ENCODE assay signal across 20 mouse cellular contexts in the genomic region with DNA sequence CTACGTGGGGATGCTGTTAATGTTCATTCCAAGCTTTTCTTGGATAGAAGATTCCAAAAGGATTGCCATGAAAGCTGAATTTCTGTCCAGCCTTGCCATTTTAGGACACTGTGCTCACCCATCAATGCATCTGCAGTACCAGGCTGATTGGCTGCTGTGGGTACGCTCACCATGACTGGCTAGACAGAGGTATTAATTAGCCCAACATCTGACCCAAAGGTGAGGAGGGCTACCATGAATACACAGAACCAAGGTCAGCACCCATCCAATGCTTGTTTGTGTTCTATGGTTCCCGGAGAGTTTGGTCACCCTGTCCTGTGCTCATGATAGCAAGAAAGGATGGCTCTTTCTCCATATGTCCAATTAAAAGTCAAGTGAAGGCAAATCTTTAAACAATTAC. TPM values are rescaled to one million over a fixed set of nuclear protein-coding genes. Genes with fewer than 3 reads are reported as not detected.
DNase-seq lines count a peak whose midpoint lies in the region; ATAC-seq and TF ChIP-seq lines count a peak whose summit lies in the region.
"Had no signal": no experiment of that assay in that cellular context is flagged by ENCODE, and none has a peak within 500 bp of the region (broad histone marks: within the 10 kb centered on the region; RNA-seq: fewer than 3 reads in every experiment).

No protein-coding gene starts in this region.

- H3K36me3 ChIP-seq in liver, adult 2 months (ENCODE audit: control insufficient read depth, insufficient read depth, low read length) = no peaks in the 10 kb centered on the region
- H3K36me3 ChIP-seq in stomach, embryonic 16.5 days (ENCODE audit: control insufficient read depth, insufficient read depth, low read length) = no peaks in the 10 kb centered on the region
- no peaks in the 10 kb centered on the region for H3K36me3 ChIP-seq in stomach, postnatal 0 days (ENCODE audit: control insufficient read depth, insufficient read depth, low read length)
- no peaks in the 10 kb centered on the region for H3K36me3 ChIP-seq in liver, embryonic 15.5 days (replicated peaks)
- H3K36me3 ChIP-seq: embryonic facial prominence, embryonic 15.5 days; forebrain, embryonic 10.5 days; forebrain, embryonic 15.5 days; heart, embryonic 15.5 days; hindbrain, embryonic 10.5 days had no signal

- H3K4me1 ChIP-seq in liver, adult 2 months (ENCODE audit: control insufficient read depth, insufficient read depth, low read length) = peaks cover 5% of the 10 kb centered on the region
- H3K4me1 ChIP-seq in stomach, embryonic 16.5 days (ENCODE audit: control insufficient read depth, insufficient read depth, low read length) = no peaks in the 10 kb centered on the region
- H3K4me1 ChIP-seq in stomach, postnatal 0 days (replicated peaks; ENCODE audit: control insufficient read depth, insufficient read depth) = no peaks in the 10 kb centered on the region
- H3K4me1 ChIP-seq in liver, embryonic 15.5 days (replicated peaks) = no peaks in the 10 kb centered on the region
- H3K4me1 ChIP-seq: embryonic facial prominence, embryonic 15.5 days; forebrain, embryonic 15.5 days; heart, embryonic 15.5 days had no signal

- intact Hi-C loops in heart, postnatal 14 days (cut with DNase I) = no loop called here

- peak overlapping the region; percentile 21 for H3K4me3 ChIP-seq in liver, adult 2 months (ENCODE audit: insufficient read depth, low read depth, low read length)
- H3K4me3 ChIP-seq in stomach, embryonic 16.5 days (replicated peaks; ENCODE audit: low read length) = 0 out of 2 replicates have a peak overlapping the region, but pooled peaks have one; percentile 39
- H3K4me3 ChIP-seq in stomach, postnatal 0 days (ENCODE audit: low read depth, low read length) = no peak overlapping the region
- H3K4me3 ChIP-seq in liver, embryonic 15.5 days (replicated peaks) = peak overlapping the region; percentile 29
- H3K4me3 ChIP-seq: embryonic facial prominence, embryonic 15.5 days; forebrain, embryonic 10.5 days; forebrain, embryonic 15.5 days; heart, embryonic 15.5 days; hindbrain, embryonic 10.5 days had no signal

- no peak for TF ChIP-seq POLR2A in liver, adult 2 months (IDR thresholded peaks at IDR 0.05; ENCODE audit: extremely low read depth, insufficient read depth, low read length)

- WGBS in liver, adult 2 months = 31% methylated on average over 3 of the region's 3 CpGs
- WGBS in stomach, embryonic 16.5 days = 89% methylated on average over 3 of the region's 3 CpGs
- WGBS in stomach, postnatal 0 days = 87% methylated on average over 3 of the region's 3 CpGs
- WGBS in liver, embryonic 15.5 days (ENCODE audit: insufficient replicate concordance) = 52% methylated on average over 3 of the region's 3 CpGs

- no peak overlapping the region for H3K27ac ChIP-seq in liver, adult 2 months (replicated peaks; ENCODE audit: insufficient read depth, low read depth, low read length)
- H3K27ac ChIP-seq in stomach, embryonic 16.5 days (ENCODE audit: low read length) = no peak overlapping the region
- no peak overlapping the region for H3K27ac ChIP-seq in stomach, postnatal 0 days (replicated peaks)
- H3K27ac ChIP-seq in liver, embryonic 15.5 days (replicated peaks) = no peak overlapping the region
- H3K27ac ChIP-seq: embryonic facial prominence, embryonic 15.5 days; forebrain, embryonic 10.5 days; forebrain, embryonic 15.5 days; heart, embryonic 15.5 days; hindbrain, embryonic 10.5 days had no signal

- ATAC-seq in stomach, embryonic 16.5 days (ENCODE audit: insufficient read depth, low FRiP score) = no peak
- ATAC-seq in stomach, postnatal 0 days (ENCODE audit: low FRiP score, low TSS enrichment) = no peak
- 0 out of 2 replicates have a peak, but pooled peaks have one; percentile 28 for ATAC-seq in liver, embryonic 15.5 days (ENCODE audit: insufficient read depth)
- ATAC-seq: forebrain, embryonic 15.5 days had no signal

- H3K9ac ChIP-seq in liver, adult 2 months (ENCODE audit: low read depth, low read length) = no peak overlapping the region
- H3K9ac ChIP-seq in stomach, embryonic 16.5 days (ENCODE audit: low read length) = no peak overlapping the region
- no peak overlapping the region for H3K9ac ChIP-seq in stomach, postnatal 0 days (ENCODE audit: low read length)
- no peak overlapping the region for H3K9ac ChIP-seq in liver, embryonic 15.5 days
- H3K9ac ChIP-seq: embryonic facial prominence, embryonic 15.5 days; forebrain, embryonic 15.5 days; heart, embryonic 15.5 days had no signal

- TF ChIP-seq EP300 in stomach, postnatal 0 days (optimal IDR thresholded peaks at IDR 0.05) = no peak

- DNase-seq in liver, adult 2 months (ENCODE audit: extremely low read depth, low read depth, low spot score) = peak; percentile 72
- no peak for DNase-seq in liver
- no peak for DNase-seq in stomach, postnatal 0 days (ENCODE audit: low spot score)
- no peak for DNase-seq in kidney, adult 18-20 months
- DNase-seq in heart, postnatal 14 days = no peak
- DNase-seq: adrenal gland, postnatal 10 days; cerebellum, adult 11 months; cerebellum, adult 8-10 months; cerebellum, postnatal 14 days; embryo, embryonic 11 days; gastrocnemius, postnatal 10 days; heart, adult 18-20 months had no signal

- no peaks in the 10 kb centered on the region for H3K27me3 ChIP-seq in liver, adult 2 months (ENCODE audit: control insufficient read depth, insufficient read depth, low read length)
- no peaks in the 10 kb centered on the region for H3K27me3 ChIP-seq in stomach, embryonic 16.5 days (ENCODE audit: control insufficient read depth, insufficient read depth, low read length)
- H3K27me3 ChIP-seq in stomach, postnatal 0 days (ENCODE audit: control insufficient read depth, insufficient read depth, low read length) = no peaks in the 10 kb centered on the region
- H3K27me3 ChIP-seq in liver, embryonic 15.5 days = no peaks in the 10 kb centered on the region
- H3K27me3 ChIP-seq: embryonic facial prominence, embryonic 15.5 days; forebrain, embryonic 15.5 days; heart, embryonic 15.5 days had no signal

- H3K9me3 ChIP-seq in stomach, embryonic 16.5 days (replicated peaks; ENCODE audit: control insufficient read depth, low read length) = no peaks in the 10 kb centered on the region
- H3K9me3 ChIP-seq in stomach, postnatal 0 days (ENCODE audit: control insufficient read depth, low read length) = no peaks in the 10 kb centered on the region
- H3K9me3 ChIP-seq in liver, embryonic 15.5 days (replicated peaks) = no peaks in the 10 kb centered on the region
- H3K9me3 ChIP-seq: embryonic facial prominence, embryonic 15.5 days; forebrain, embryonic 10.5 days; forebrain, embryonic 15.5 days; heart, embryonic 15.5 days; hindbrain, embryonic 10.5 days had no signal

- no peak for TF ChIP-seq CTCF in liver, adult 2 months (IDR thresholded peaks at IDR 0.05; ENCODE audit: low read depth, low read length)
- no peak for TF ChIP-seq CTCF in stomach, postnatal 0 days (IDR thresholded peaks at IDR 0.05; ENCODE audit: low read depth)

- no peaks in the 10 kb centered on the region; the same call in 1 of the 2 replicates for H3K79me2 ChIP-seq in liver, adult 2 months (ENCODE audit: control insufficient read depth, insufficient read depth, low read length)

- H3K4me2 ChIP-seq in stomach, embryonic 16.5 days (ENCODE audit: low read depth, low read length) = peak overlapping the region; percentile 49; the same call in 1 of the 2 replicates
- no peak overlapping the region for H3K4me2 ChIP-seq in stomach, postnatal 0 days (replicated peaks; ENCODE audit: low read depth)
- no peak overlapping the region for H3K4me2 ChIP-seq in liver, embryonic 15.5 days
- H3K4me2 ChIP-seq: embryonic facial prominence, embryonic 15.5 days; forebrain, embryonic 15.5 days had no signal

RNA-seq across cellular contexts. Expression of a gene that starts 1.2 kb away (rescaled TPM):
- total RNA-seq in liver, adult 2 months (2014; rRNA removed) = 139 and 175 TPM in 2 replicates
- polyA plus RNA-seq in liver, adult 2 months (2012; rRNA removed) = 101 and 125 TPM in 2 replicates
- polyA plus RNA-seq in stomach, embryonic 16.5 days (2015; fragmentation: Nextera tagmentation; extraction: Ambion mirVana) = 47.6 and 50.2 TPM in 2 replicates
- polyA plus RNA-seq in stomach, postnatal 0 days (2015; fragmentation: Nextera tagmentation; extraction: Ambion mirVana) = 17.0 and 18.9 TPM in 2 replicates
- 54.6 and 60.1 TPM in 2 replicates for polyA plus RNA-seq in liver, embryonic 15.5 days (2015; fragmentation: Nextera tagmentation; extraction: Ambion mirVana)
- total RNA-seq in heart, postnatal 14 days (2021) = 10 to 100 TPM; 13.1 to 15.7 TPM
- total RNA-seq: MEL had no signal
